Mouse (Mus musculus): ENCODE measurements around the gene Adamtsl3. TPM values are rescaled to one million over a fixed set of nuclear protein-coding genes. Genes with fewer than 3 reads are reported as not detected.

Adamtsl3 gene
- polyA plus RNA-seq, 1 experiment from 2014 or later: 0.31 TPM

- Histone ChIP-seq H3K4me2 (ENCODE audit: low read depth, low read length) (no peak overlapping the region), H3K27ac (replicated peaks; ENCODE audit: low read depth, low read length) (no peak overlapping the region), H3K4me1 (ENCODE audit: control insufficient read depth, insufficient read depth, low read length) (no peaks in the 10 kb centered on the region), H3K9ac (replicated peaks; ENCODE audit: low read length) (no peak overlapping the region), H3K9me3 (replicated peaks; ENCODE audit: control insufficient read depth, low read length) (no peaks in the 10 kb centered on the region), H3K4me3 (ENCODE audit: low read depth, low read length) (no peak overlapping the region), H3K36me3 (replicated peaks; ENCODE audit: control insufficient read depth, insufficient read depth, low read depth, low read length) (no peaks in the 10 kb centered on the region), H3K27me3 (ENCODE audit: control insufficient read depth, insufficient read depth, low read length) (no peaks in the 10 kb centered on the region)
- DNase-seq (ENCODE audit: low spot score) (no peak), ATAC-seq (replicated peaks; ENCODE audit: insufficient number of reproducible peaks, low FRiP score, low TSS enrichment, low read depth) (no peak)
- WGBS: 59% methylated on average over 4 of the region's 4 CpGs
Observed at GRCm38 (mm10) chr7:82327201-82327600, 8.3 kb upstream of the Adamtsl3 start.

GRCm38 (mm10) chr7:82327881-82328280, 7.6 kb upstream of the Adamtsl3 start:
- WGBS: 75% methylated on average over 5 of the region's 5 CpGs
- ATAC-seq (replicated peaks; ENCODE audit: insufficient number of reproducible peaks, low FRiP score, low TSS enrichment, low read depth): no peak
- H3K4me1 ChIP-seq (ENCODE audit: control insufficient read depth, insufficient read depth, low read length): no peaks in the 10 kb centered on the region
- no peak overlapping the region for H3K9ac ChIP-seq (replicated peaks; ENCODE audit: low read length)
- no peak overlapping the region for H3K4me3 ChIP-seq (ENCODE audit: low read depth, low read length)
- no peak for DNase-seq (ENCODE audit: low spot score)
- H3K27ac ChIP-seq (replicated peaks; ENCODE audit: low read depth, low read length): no peak overlapping the region
- no peaks in the 10 kb centered on the region for H3K36me3 ChIP-seq (replicated peaks; ENCODE audit: control insufficient read depth, insufficient read depth, low read depth, low read length)
- H3K4me2 ChIP-seq (ENCODE audit: low read depth, low read length): no peak overlapping the region
- H3K27me3 ChIP-seq (ENCODE audit: control insufficient read depth, insufficient read depth, low read length): no peaks in the 10 kb centered on the region
- H3K9me3 ChIP-seq (replicated peaks; ENCODE audit: control insufficient read depth, low read length): no peaks in the 10 kb centered on the region

GRCm38 (mm10) chr7:82329831-82330230, 5.7 kb upstream of the Adamtsl3 start:
- Histone ChIP-seq H3K27me3 (ENCODE audit: control insufficient read depth, insufficient read depth, low read length) (peaks cover 9% of the 10 kb centered on the region), H3K4me3 (ENCODE audit: low read depth, low read length) (no peak overlapping the region), H3K27ac (replicated peaks; ENCODE audit: low read depth, low read length) (no peak overlapping the region), H3K4me2 (ENCODE audit: low read depth, low read length) (no peak overlapping the region), H3K9me3 (replicated peaks; ENCODE audit: control insufficient read depth, low read length) (no peaks in the 10 kb centered on the region), H3K4me1 (ENCODE audit: control insufficient read depth, insufficient read depth, low read length) (no peaks in the 10 kb centered on the region), H3K9ac (replicated peaks; ENCODE audit: low read length) (no peak overlapping the region), H3K36me3 (replicated peaks; ENCODE audit: control insufficient read depth, insufficient read depth, low read depth, low read length) (no peaks in the 10 kb centered on the region)
- ATAC-seq (replicated peaks; ENCODE audit: insufficient number of reproducible peaks, low FRiP score, low TSS enrichment, low read depth) (no peak), DNase-seq (ENCODE audit: low spot score) (no peak)
- 55% methylated on average over 4 of the region's 4 CpGs for WGBS

- Histone ChIP-seq H3K27ac (replicated peaks; ENCODE audit: low read depth, low read length) (no peak overlapping the region), H3K4me2 (ENCODE audit: low read depth, low read length) (no peak overlapping the region), H3K9ac (replicated peaks; ENCODE audit: low read length) (no peak overlapping the region), H3K4me3 (ENCODE audit: low read depth, low read length) (no peak overlapping the region), H3K9me3 (replicated peaks; ENCODE audit: control insufficient read depth, low read length) (no peaks in the 10 kb centered on the region), H3K36me3 (replicated peaks; ENCODE audit: control insufficient read depth, insufficient read depth, low read depth, low read length) (no peaks in the 10 kb centered on the region), H3K4me1 (ENCODE audit: control insufficient read depth, insufficient read depth, low read length) (peaks cover 3% of the 10 kb centered on the region; the same call in 1 of the 2 replicates), H3K27me3 (ENCODE audit: control insufficient read depth, insufficient read depth, low read length) (peaks cover 20% of the 10 kb centered on the region)
- no peak for DNase-seq (ENCODE audit: low spot score)
- 65% methylated on average over 6 of the region's 6 CpGs for WGBS
- ATAC-seq (replicated peaks; ENCODE audit: insufficient number of reproducible peaks, low FRiP score, low TSS enrichment, low read depth): no peak
Observed at GRCm38 (mm10) chr7:82330860-82331259, 4.6 kb upstream of the Adamtsl3 start.

- DNase-seq (ENCODE audit: low spot score): no peak
- no peak for ATAC-seq (replicated peaks; ENCODE audit: insufficient number of reproducible peaks, low FRiP score, low TSS enrichment, low read depth)
- Histone ChIP-seq H3K4me1 (ENCODE audit: control insufficient read depth, insufficient read depth, low read length) (peaks cover 3% of the 10 kb centered on the region; the same call in 1 of the 2 replicates), H3K4me2 (ENCODE audit: low read depth, low read length) (no peak overlapping the region), H3K9ac (replicated peaks; ENCODE audit: low read length) (no peak overlapping the region), H3K27me3 (ENCODE audit: control insufficient read depth, insufficient read depth, low read length) (peaks cover 33% of the 10 kb centered on the region), H3K36me3 (replicated peaks; ENCODE audit: control insufficient read depth, insufficient read depth, low read depth, low read length) (no peaks in the 10 kb centered on the region), H3K27ac (replicated peaks; ENCODE audit: low read depth, low read length) (no peak overlapping the region), H3K9me3 (replicated peaks; ENCODE audit: control insufficient read depth, low read length) (no peaks in the 10 kb centered on the region), H3K4me3 (ENCODE audit: low read depth, low read length) (no peak overlapping the region)
- 69% methylated on average over 1 of the region's 1 CpGs for WGBS
Observed at GRCm38 (mm10) chr7:82334000-82334399, 1.5 kb upstream of the Adamtsl3 start.

GRCm38 (mm10) chr7:82336132-82336531, 638 bp downstream of the Adamtsl3 start:
- H3K9ac ChIP-seq (replicated peaks; ENCODE audit: low read length): peak overlapping the region; percentile 48
- peaks cover 33% of the 10 kb centered on the region for H3K27me3 ChIP-seq (ENCODE audit: control insufficient read depth, insufficient read depth, low read length)
- DNase-seq (ENCODE audit: low spot score): peak; percentile 48
- no peaks in the 10 kb centered on the region for H3K9me3 ChIP-seq (replicated peaks; ENCODE audit: control insufficient read depth, low read length)
- peaks cover 3% of the 10 kb centered on the region; the same call in 1 of the 2 replicates for H3K4me1 ChIP-seq (ENCODE audit: control insufficient read depth, insufficient read depth, low read length)
- peak; percentile 58; the same call in 1 of the 2 replicates for ATAC-seq (replicated peaks; ENCODE audit: insufficient number of reproducible peaks, low FRiP score, low TSS enrichment, low read depth)
- no peaks in the 10 kb centered on the region for H3K36me3 ChIP-seq (replicated peaks; ENCODE audit: control insufficient read depth, insufficient read depth, low read depth, low read length)
- under 1% methylated on average over 34 of the region's 34 CpGs for WGBS
- no peak overlapping the region for H3K27ac ChIP-seq (replicated peaks; ENCODE audit: low read depth, low read length)
- H3K4me2 ChIP-seq (ENCODE audit: low read depth, low read length): peak overlapping the region; percentile 93
- H3K4me3 ChIP-seq (ENCODE audit: low read depth, low read length): peak overlapping the region; percentile 46

GRCm38 (mm10) chr7:82338121-82338520, 2.6 kb downstream of the Adamtsl3 start:
- Histone ChIP-seq H3K27ac (replicated peaks; ENCODE audit: low read depth, low read length) (no peak overlapping the region), H3K4me2 (ENCODE audit: low read depth, low read length) (no peak overlapping the region), H3K4me1 (ENCODE audit: control insufficient read depth, insufficient read depth, low read length) (peaks cover 3% of the 10 kb centered on the region; the same call in 1 of the 2 replicates), H3K4me3 (ENCODE audit: low read depth, low read length) (no peak overlapping the region), H3K9me3 (replicated peaks; ENCODE audit: control insufficient read depth, low read length) (no peaks in the 10 kb centered on the region), H3K36me3 (replicated peaks; ENCODE audit: control insufficient read depth, insufficient read depth, low read depth, low read length) (no peaks in the 10 kb centered on the region), H3K9ac (replicated peaks; ENCODE audit: low read length) (no peak overlapping the region), H3K27me3 (ENCODE audit: control insufficient read depth, insufficient read depth, low read length) (peaks cover 33% of the 10 kb centered on the region)
- WGBS: 73% methylated on average over 9 of the region's 9 CpGs
- ATAC-seq (replicated peaks; ENCODE audit: insufficient number of reproducible peaks, low FRiP score, low TSS enrichment, low read depth): no peak
- peak; percentile 26 for DNase-seq (ENCODE audit: low spot score)

- 77% methylated on average over 4 of the region's 4 CpGs for WGBS
- peaks cover 33% of the 10 kb centered on the region for H3K27me3 ChIP-seq (ENCODE audit: control insufficient read depth, insufficient read depth, low read length)
- no peak overlapping the region for H3K4me2 ChIP-seq (ENCODE audit: low read depth, low read length)
- no peaks in the 10 kb centered on the region for H3K9me3 ChIP-seq (replicated peaks; ENCODE audit: control insufficient read depth, low read length)
- no peak overlapping the region for H3K9ac ChIP-seq (replicated peaks; ENCODE audit: low read length)
- DNase-seq (ENCODE audit: low spot score): no peak
- no peaks in the 10 kb centered on the region for H3K36me3 ChIP-seq (replicated peaks; ENCODE audit: control insufficient read depth, insufficient read depth, low read depth, low read length)
- peaks cover 3% of the 10 kb centered on the region; the same call in 1 of the 2 replicates for H3K4me1 ChIP-seq (ENCODE audit: control insufficient read depth, insufficient read depth, low read length)
- H3K27ac ChIP-seq (replicated peaks; ENCODE audit: low read depth, low read length): no peak overlapping the region
- H3K4me3 ChIP-seq (ENCODE audit: low read depth, low read length): no peak overlapping the region
- ATAC-seq (replicated peaks; ENCODE audit: insufficient number of reproducible peaks, low FRiP score, low TSS enrichment, low read depth): no peak
Observed at GRCm38 (mm10) chr7:82338532-82338931, 3.0 kb downstream of the Adamtsl3 start.
